Mouse (Mus musculus) adipose tissue, adult 10 weeks (tissue): ENCODE results near the gene Prl8a8. TPM values are rescaled to one million over a fixed set of nuclear protein-coding genes. Genes with fewer than 3 reads are reported as not detected.

ENCODE experiments used
- polyA plus RNA-seq: library from polyadenylated mRNA; stranded (reverse); fragments of 350-450 nt; fragmentation: Illumina TruSeq; extraction: RNeasy Lipid Tissue Mini Kit (QIAGEN cat#74804); gene quantifications from one replicate; pipeline ENCODE4 v1.2.3, GENCODE M21; 2014; ENCODE audit warnings: low read depth, low replicate concordance

Gene Prl8a8
- polyA plus RNA-seq = not detected

GRCm38 (mm10) chr13:27513117-27513516 lies at the start of gene Prl8a8:
TSS of gene Prl8a8 (minus strand) at chr13:27513217.

Other genes starting within 250 kb of the Prl8a8 start
- gene Prl6a1, start 200.6 kb downstream of the Prl8a8 start, polyA plus RNA-seq = not detected
- not detected for gene Prl8a2, start 167.5 kb downstream of the Prl8a8 start, polyA plus RNA-seq
- gene Prl2b1, start 122.4 kb downstream of the Prl8a8 start, polyA plus RNA-seq = not detected
- not detected for gene Prl8a6, start 74.5 kb downstream of the Prl8a8 start, polyA plus RNA-seq
- gene Prl8a9, start 51.4 kb upstream of the Prl8a8 start, polyA plus RNA-seq = not detected
- gene Prl8a1, start 69.0 kb upstream of the Prl8a8 start, polyA plus RNA-seq = not detected
- gene Prl7b1, start 97.4 kb upstream of the Prl8a8 start, polyA plus RNA-seq = not detected
- not detected for gene Prl7a1, start 129.3 kb upstream of the Prl8a8 start, polyA plus RNA-seq
- not detected for gene Prl7a2, start 154.8 kb upstream of the Prl8a8 start, polyA plus RNA-seq
- gene Prl7d1, start 203.5 kb upstream of the Prl8a8 start, polyA plus RNA-seq = not detected